15 mouse cellular contexts compared by ENCODE assay signal in genomic region chr8:9418856-9419800, GRCm38 (mm10).
DNase-seq lines count a peak whose midpoint lies in the region; ATAC-seq lines count a peak whose summit lies in the region.
"Had no signal": no experiment of that assay in that cellular context is flagged by ENCODE, and none has a peak within 500 bp of the region (broad histone marks: within the 10 kb centered on the region; RNA-seq: fewer than 3 reads in every experiment).

No protein-coding gene starts in this region.

- no peak for ATAC-seq in kidney, embryonic 14.5 days (ENCODE audit: low FRiP score, low TSS enrichment)
- peak; percentile 66; the same call in 1 of the 2 replicates for ATAC-seq in stomach, embryonic 15.5 days (ENCODE audit: insufficient read depth, low FRiP score, low read depth)
- ATAC-seq in granulocyte monocyte progenitor cell, adult 5-6 weeks (replicated peaks; ENCODE audit: poor library complexity, severe bottlenecking) = no peak

- H3K27ac ChIP-seq in kidney, embryonic 14.5 days (ENCODE audit: low read depth, low read length) = no peak overlapping the region
- no peak overlapping the region for H3K27ac ChIP-seq in stomach, embryonic 15.5 days
- H3K27ac ChIP-seq: embryonic facial prominence, embryonic 13.5 days; liver, embryonic 13.5 days had no signal

- no peak overlapping the region for H3K4me2 ChIP-seq in kidney, embryonic 14.5 days (replicated peaks; ENCODE audit: low read depth, low read length)
- no peak overlapping the region for H3K4me2 ChIP-seq in stomach, embryonic 15.5 days
- H3K4me2 ChIP-seq: embryonic facial prominence, embryonic 13.5 days; heart, embryonic 12.5 days; liver, embryonic 13.5 days had no signal

- WGBS in kidney, embryonic 14.5 days = 70% methylated on average over 10 of the region's 10 CpGs
- 41% methylated on average over 10 of the region's 10 CpGs for WGBS in stomach, embryonic 15.5 days

- H3K36me3 ChIP-seq in kidney, embryonic 14.5 days (ENCODE audit: control insufficient read depth, insufficient read depth, low read length) = no peaks in the 10 kb centered on the region
- H3K36me3 ChIP-seq in stomach, embryonic 15.5 days = no peaks in the 10 kb centered on the region
- H3K36me3 ChIP-seq: embryonic facial prominence, embryonic 13.5 days; heart, embryonic 12.5 days; liver, embryonic 13.5 days had no signal

- H3K27me3 ChIP-seq in kidney, embryonic 14.5 days (ENCODE audit: control insufficient read depth, insufficient read depth, low read length) = no peaks in the 10 kb centered on the region
- no peaks in the 10 kb centered on the region for H3K27me3 ChIP-seq in stomach, embryonic 15.5 days (replicated peaks)
- H3K27me3 ChIP-seq: CH12.LX; embryonic facial prominence, embryonic 13.5 days; heart, embryonic 12.5 days; liver, embryonic 13.5 days had no signal

- H3K9me3 ChIP-seq in kidney, embryonic 14.5 days (ENCODE audit: control insufficient read depth, low read length) = no peaks in the 10 kb centered on the region
- H3K9me3 ChIP-seq in stomach, embryonic 15.5 days = no peaks in the 10 kb centered on the region
- H3K9me3 ChIP-seq: embryonic facial prominence, embryonic 13.5 days; heart, embryonic 12.5 days; liver, embryonic 13.5 days had no signal

- no peaks in the 10 kb centered on the region for H3K4me1 ChIP-seq in kidney, embryonic 14.5 days (ENCODE audit: control insufficient read depth, insufficient read depth, low read length)
- H3K4me1 ChIP-seq in stomach, embryonic 15.5 days = no peaks in the 10 kb centered on the region
- H3K4me1 ChIP-seq: embryonic facial prominence, embryonic 13.5 days; liver, embryonic 13.5 days had no signal

- H3K4me3 ChIP-seq in kidney, embryonic 14.5 days (ENCODE audit: low read length) = no peak overlapping the region
- H3K4me3 ChIP-seq in stomach, embryonic 15.5 days (replicated peaks) = no peak overlapping the region
- H3K4me3 ChIP-seq: embryonic facial prominence, embryonic 13.5 days; heart, embryonic 12.5 days; liver, embryonic 13.5 days had no signal

- peak; percentile 12 for DNase-seq in adrenal gland, postnatal 14 days
- no peak for DNase-seq in adrenal gland, postnatal 4 days (ENCODE audit: low spot score in 2 of 2)
- DNase-seq in kidney, postnatal 14 days = peak; percentile 4
- peak; percentile 22 to 29 for DNase-seq in cerebellum, postnatal 36 days
- no peak for DNase-seq in adipocyte (ENCODE audit: low spot score)
- DNase-seq: gastrocnemius, postnatal 36 days; heart, postnatal 4 days; liver, embryonic 13.5 days; thymus, postnatal 25 days had no signal

- H3K9ac ChIP-seq in kidney, embryonic 14.5 days (ENCODE audit: low read depth, low read length) = no peak overlapping the region
- no peak overlapping the region for H3K9ac ChIP-seq in stomach, embryonic 15.5 days
- H3K9ac ChIP-seq: embryonic facial prominence, embryonic 13.5 days; heart, embryonic 12.5 days; liver, embryonic 13.5 days had no signal

Comparison
In these comparisons a context has a peak if more than half of its experiments do, and no peak if none do; other contexts are left out.
1. DNase-seq: peak in adrenal gland, postnatal 14 days (single experiment), kidney, postnatal 14 days (single experiment) and cerebellum, postnatal 36 days (2 of 2); none in adrenal gland, postnatal 4 days (0 of 2) and adipocyte (single experiment).